Mouse (Mus musculus) neural tube, embryonic 13.5 days (tissue): ENCODE results near the gene Nbea. TPM values are rescaled to one million over a fixed set of nuclear protein-coding genes. Genes with fewer than 3 reads are reported as not detected.

Experiments used
- ATAC-seq: fragments of 200-750 bp; cut with Nextera tagmentation; 2 replicates; pipeline ENCODE4 v1.8.0; 2017; ENCODE audit warnings: low read depth, mild to moderate bottlenecking, moderate TSS enrichment, moderate library complexity
- H3K27ac ChIP-seq: fragments of 300-500 bp; sonication (generic); replicated peaks from 2 replicates; pipeline ENCODE4 v1.5.1; 2015; ENCODE audit warnings: moderate library complexity, mild to moderate bottlenecking, inconsistent platforms
- H3K27me3 ChIP-seq: fragments of 300-500 bp; sonication (generic); 2 replicates; pipeline ENCODE4 v1.6.1; 2015; ENCODE audit warnings: mild to moderate bottlenecking, inconsistent platforms
- H3K36me3 ChIP-seq: fragments of 300-500 bp; sonication (generic); 2 replicates; pipeline ENCODE4 v1.6.1; 2015; ENCODE audit warnings: mild to moderate bottlenecking, inconsistent platforms
- H3K4me1 ChIP-seq: fragments of 300-500 bp; sonication (generic); replicated peaks from 2 replicates; pipeline ENCODE4 v1.6.1; 2015; ENCODE audit warnings: inconsistent platforms
- H3K4me2 ChIP-seq: fragments of 300-500 bp; sonication (generic); 2 replicates; pipeline ENCODE4 v1.6.1; 2015; ENCODE audit warnings: inconsistent platforms, mild to moderate bottlenecking, moderate library complexity
- H3K4me3 ChIP-seq: fragments of 300-500 bp; sonication (generic); 2 replicates; pipeline ENCODE4 v1.5.1; 2015; ENCODE audit warnings: mild to moderate bottlenecking, inconsistent platforms
- H3K9ac ChIP-seq: fragments of 300-500 bp; sonication (generic); 2 replicates; pipeline ENCODE4 v1.6.1; 2015; ENCODE audit warnings: moderate library complexity, mild to moderate bottlenecking, inconsistent platforms
- H3K9me3 ChIP-seq: fragments of 300-500 bp; sonication (generic); 2 replicates; pipeline ENCODE4 v1.6.1; 2016; ENCODE audit warnings: inconsistent platforms
- WGBS: fragments of 180-500 bp; shearing (Covaris S2); methylation state at CpG from one replicate; pipeline ENCODE4 v1.1.7; 2015; 5-methylcytosine and 5-hydroxymethylcytosine counted together
- polyA plus RNA-seq: library from polyadenylated mRNA; unstranded; fragments of >200 nt; fragmentation: Nextera tagmentation; extraction: Ambion mirVana; gene quantifications from 2 replicates; pipeline ENCODE4 v1.2.1, GENCODE M21; 2015

The Nbea gene
- polyA plus RNA-seq = 51.2 and 51.3 TPM in 2 replicates

- no peaks in the 10 kb centered on the region for H3K36me3 ChIP-seq
- H3K4me3 ChIP-seq = peak within 1 kb of the TSS; percentile 95
- H3K4me1 ChIP-seq = peaks cover 24% of the 10 kb centered on the region
- peak within 1 kb of the TSS; percentile 98 for H3K27ac ChIP-seq
- WGBS = under 1% methylated on average over 105 of the region's 131 CpGs
- H3K27me3 ChIP-seq = no peaks in the 10 kb centered on the region
- H3K9me3 ChIP-seq = no peaks in the 10 kb centered on the region
- peak within 1 kb of the TSS; percentile 73 for H3K4me2 ChIP-seq
- peak; percentile 87 for ATAC-seq
- peak within 1 kb of the TSS; percentile 99 for H3K9ac ChIP-seq
These were observed at the start of gene Nbea for GRCm38 (mm10) chr3:56183159-56184133. Gene Nbea (minus strand): TSS chr3:56183701.

- H3K36me3 ChIP-seq = no peaks in the 10 kb centered on the region
- H3K27ac ChIP-seq = no peak overlapping the region
- ATAC-seq = no peak
- WGBS = 78% methylated on average over 1 of the region's 1 CpGs
- no peaks in the 10 kb centered on the region for H3K9me3 ChIP-seq
- no peaks in the 10 kb centered on the region for H3K27me3 ChIP-seq
- no peak overlapping the region for H3K4me3 ChIP-seq
- no peak overlapping the region for H3K4me2 ChIP-seq
- H3K4me1 ChIP-seq = no peaks in the 10 kb centered on the region
- no peak overlapping the region for H3K9ac ChIP-seq
These were observed 45.8 kb upstream of the Nbea start for GRCm38 (mm10) chr3:56229283-56229682.

GRCm38 (mm10) chr3:56215989-56216388 is 32.5 kb upstream of the Nbea start:
- H3K4me1 ChIP-seq = no peaks in the 10 kb centered on the region
- H3K27ac ChIP-seq = no peak overlapping the region
- H3K9ac ChIP-seq = no peak overlapping the region
- no peaks in the 10 kb centered on the region for H3K9me3 ChIP-seq
- no peak overlapping the region for H3K4me2 ChIP-seq
- no peak overlapping the region for H3K4me3 ChIP-seq
- H3K27me3 ChIP-seq = no peaks in the 10 kb centered on the region
- ATAC-seq = no peak
- H3K36me3 ChIP-seq = no peaks in the 10 kb centered on the region
- 79% methylated on average over 2 of the region's 2 CpGs for WGBS

- H3K9me3 ChIP-seq = no peaks in the 10 kb centered on the region
- no peak overlapping the region for H3K4me3 ChIP-seq
- H3K27me3 ChIP-seq = no peaks in the 10 kb centered on the region
- 84% methylated on average over 6 of the region's 6 CpGs for WGBS
- no peak overlapping the region for H3K27ac ChIP-seq
- no peaks in the 10 kb centered on the region for H3K36me3 ChIP-seq
- H3K9ac ChIP-seq = no peak overlapping the region
- H3K4me1 ChIP-seq = no peaks in the 10 kb centered on the region
- H3K4me2 ChIP-seq = no peak overlapping the region
- ATAC-seq = no peak
These were observed 20.5 kb upstream of the Nbea start for GRCm38 (mm10) chr3:56203968-56204367.

- Histone ChIP-seq H3K4me1 (peaks cover 4% of the 10 kb centered on the region), H3K9ac (no peak overlapping the region)
- WGBS = 92% methylated on average over 1 of the region's 1 CpGs
These were observed 4.7 kb upstream of the Nbea start for GRCm38 (mm10) chr3:56188238-56188637.

GRCm38 (mm10) chr3:56187131-56187779 is 3.8 kb upstream of the Nbea start:
- Histone ChIP-seq H3K4me3 (no peak overlapping the region), H3K27ac (no peak overlapping the region), H3K4me2 (no peak overlapping the region), H3K36me3 (no peaks in the 10 kb centered on the region), H3K27me3 (no peaks in the 10 kb centered on the region), H3K9ac (no peak overlapping the region), H3K4me1 (peaks cover 5% of the 10 kb centered on the region), H3K9me3 (no peaks in the 10 kb centered on the region)
- ATAC-seq = no peak
- 79% methylated on average over 6 of the region's 6 CpGs for WGBS

More at GRCm38 (mm10) chr3:56188238-56188637, 4.7 kb upstream of the Nbea start:
- H3K27me3 ChIP-seq = no peaks in the 10 kb centered on the region
- no peak for ATAC-seq
- H3K4me2 ChIP-seq = no peak overlapping the region
- H3K36me3 ChIP-seq = no peaks in the 10 kb centered on the region
- no peaks in the 10 kb centered on the region for H3K9me3 ChIP-seq
- H3K27ac ChIP-seq = no peak overlapping the region
- H3K4me3 ChIP-seq = no peak overlapping the region

- Histone ChIP-seq H3K9ac (peak overlapping the region; percentile 99), H3K36me3 (no peaks in the 10 kb centered on the region), H3K4me1 (peaks cover 24% of the 10 kb centered on the region), H3K4me2 (peak overlapping the region; percentile 73), H3K9me3 (no peaks in the 10 kb centered on the region), H3K27me3 (no peaks in the 10 kb centered on the region), H3K4me3 (peak overlapping the region; percentile 95), H3K27ac (peak overlapping the region; percentile 98)
- WGBS = under 1% methylated on average over 48 of the region's 61 CpGs
- peak; percentile 75 for ATAC-seq
These were observed 936 bp downstream of the Nbea start for GRCm38 (mm10) chr3:56182371-56183158.

- H3K9me3 ChIP-seq = no peaks in the 10 kb centered on the region
- H3K9ac ChIP-seq = peak overlapping the region; percentile 99
- H3K4me2 ChIP-seq = peak overlapping the region; percentile 73
- H3K4me1 ChIP-seq = peaks cover 24% of the 10 kb centered on the region
- ATAC-seq = no peak
- H3K27me3 ChIP-seq = no peaks in the 10 kb centered on the region
- no peaks in the 10 kb centered on the region for H3K36me3 ChIP-seq
- peak overlapping the region; percentile 98 for H3K27ac ChIP-seq
- peak overlapping the region; percentile 95 for H3K4me3 ChIP-seq
- WGBS = 4% methylated on average over 4 of the region's 4 CpGs
These were observed 1.5 kb downstream of the Nbea start for GRCm38 (mm10) chr3:56181991-56182370.

GRCm38 (mm10) chr3:56181025-56181424 is 2.5 kb downstream of the Nbea start:
- Histone ChIP-seq H3K27ac (no peak overlapping the region), H3K9ac (peak overlapping the region; percentile 99), H3K4me3 (peak overlapping the region; percentile 95), H3K27me3 (no peaks in the 10 kb centered on the region), H3K9me3 (no peaks in the 10 kb centered on the region), H3K4me1 (peaks cover 24% of the 10 kb centered on the region), H3K4me2 (peak overlapping the region; percentile 73), H3K36me3 (no peaks in the 10 kb centered on the region)
- no peak for ATAC-seq
- 34% methylated on average over 3 of the region's 3 CpGs for WGBS

- Histone ChIP-seq H3K36me3 (no peaks in the 10 kb centered on the region), H3K4me1 (0 out of 2 replicates have a peak, but pooled peaks cover 3% of the 10 kb centered on the region), H3K9ac (no peak overlapping the region), H3K9me3 (no peaks in the 10 kb centered on the region), H3K27ac (no peak overlapping the region), H3K4me2 (no peak overlapping the region), H3K4me3 (no peak overlapping the region), H3K27me3 (no peaks in the 10 kb centered on the region)
- 96% methylated on average over 2 of the region's 2 CpGs for WGBS
- peak; percentile 50 for ATAC-seq
These were observed 25.6 kb downstream of the Nbea start for GRCm38 (mm10) chr3:56157864-56158263.

GRCm38 (mm10) chr3:56126674-56127073 is 56.8 kb downstream of the Nbea start:
- H3K36me3 ChIP-seq = peaks cover 10% of the 10 kb centered on the region
- H3K4me1 ChIP-seq = no peaks in the 10 kb centered on the region
- peaks cover 17% of the 10 kb centered on the region for H3K9me3 ChIP-seq
- H3K4me3 ChIP-seq = no peak overlapping the region
- WGBS = 88% methylated on average over 3 of the region's 3 CpGs
- H3K4me2 ChIP-seq = no peak overlapping the region
- H3K9ac ChIP-seq = no peak overlapping the region
- ATAC-seq = no peak
- H3K27me3 ChIP-seq = no peaks in the 10 kb centered on the region
- H3K27ac ChIP-seq = no peak overlapping the region
